Mouse (Mus musculus): Measurements from ENCODE around the gene Tnfrsf13b. TPM values are rescaled to one million over a fixed set of nuclear protein-coding genes. Genes with fewer than 3 reads are reported as not detected.
"Not testable (repeated sequence)": the region's sequence is repeated elsewhere in the genome, so short reads cannot be mapped to it uniquely, and the experiment has no call there.

Gene Tnfrsf13b
- polyA plus RNA-seq, 1 experiment from 2014 or later: 1.0 TPM

DNA sequence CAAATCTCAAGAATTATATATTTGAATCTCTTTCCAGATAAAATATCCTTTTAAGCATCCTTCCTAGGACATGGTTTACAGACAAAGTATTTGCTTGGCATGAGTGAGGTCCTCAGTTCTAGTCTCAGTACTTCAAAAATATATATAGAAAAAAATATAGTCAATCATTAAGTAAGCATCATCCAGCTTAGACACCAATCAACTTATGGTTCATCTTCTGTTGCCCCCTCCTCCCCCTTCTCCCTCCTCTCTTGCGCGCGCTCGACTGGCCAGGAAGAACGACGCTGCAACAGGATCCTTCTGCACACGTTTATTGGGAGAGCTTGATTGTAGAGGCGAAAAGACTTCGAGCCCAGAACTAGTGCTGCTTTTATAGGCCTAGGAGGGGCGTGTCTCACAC is 65.6 kb downstream of the Tnfrsf13b start:
- ATAC-seq (replicated peaks; ENCODE audit: low FRiP score); H3K4me2 ChIP-seq (ENCODE audit: low read depth, low read length, severe bottlenecking); H3K27me3 ChIP-seq (ENCODE audit: control insufficient read depth, insufficient read depth, low read length); H3K9me3 ChIP-seq (ENCODE audit: control insufficient read depth, low read length); H3K4me3 ChIP-seq (ENCODE audit: low read depth, low read length); H3K36me3 ChIP-seq (ENCODE audit: control insufficient read depth, insufficient read depth, low read length); H3K4me1 ChIP-seq (replicated peaks; ENCODE audit: control insufficient read depth, insufficient read depth, low read length); DNase-seq (ENCODE audit: low spot score); H3K9ac ChIP-seq (ENCODE audit: low read length); H3K27ac ChIP-seq (ENCODE audit: low read depth, low read length): not testable (repeated sequence)
- WGBS: 91% methylated on average over 7 of the region's 10 CpGs

DNA sequence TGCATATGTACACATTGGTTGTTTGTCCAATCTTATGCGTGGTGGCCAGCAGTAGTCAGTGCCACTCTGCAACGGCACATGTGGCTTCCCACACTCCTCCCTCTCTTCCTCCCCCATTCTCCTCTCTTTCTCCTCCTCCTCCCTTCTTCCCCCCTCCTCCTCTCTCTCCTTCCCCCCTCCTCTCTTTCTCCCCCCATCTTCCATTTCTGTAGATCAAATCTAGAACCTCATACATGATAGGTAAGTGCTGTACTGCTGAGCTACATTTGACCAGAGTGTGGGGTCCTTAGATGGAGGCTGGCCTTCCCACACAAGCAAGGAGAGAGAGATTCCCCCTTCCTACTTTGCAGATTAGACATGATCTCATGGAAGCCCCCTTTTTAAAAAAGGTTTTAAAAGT is 66.2 kb downstream of the Tnfrsf13b start:
- no peaks in the 10 kb centered on the region for H3K9me3 ChIP-seq (ENCODE audit: control insufficient read depth, low read length)
- H3K27me3 ChIP-seq (ENCODE audit: control insufficient read depth, insufficient read depth, low read length): no peaks in the 10 kb centered on the region
- ATAC-seq (replicated peaks; ENCODE audit: low FRiP score): no peak
- H3K4me3 ChIP-seq (ENCODE audit: low read depth, low read length): no peak overlapping the region
- H3K4me2 ChIP-seq (ENCODE audit: low read depth, low read length, severe bottlenecking): no peak overlapping the region
- H3K36me3 ChIP-seq (ENCODE audit: control insufficient read depth, insufficient read depth, low read length): no peaks in the 10 kb centered on the region
- H3K4me1 ChIP-seq (replicated peaks; ENCODE audit: control insufficient read depth, insufficient read depth, low read length): no peaks in the 10 kb centered on the region
- H3K9ac ChIP-seq (ENCODE audit: low read length): no peak overlapping the region
- DNase-seq (ENCODE audit: low spot score): no peak
- H3K27ac ChIP-seq (ENCODE audit: low read depth, low read length): no peak overlapping the region
- WGBS: 100% methylated on average over 2 of the region's 2 CpGs

DNA sequence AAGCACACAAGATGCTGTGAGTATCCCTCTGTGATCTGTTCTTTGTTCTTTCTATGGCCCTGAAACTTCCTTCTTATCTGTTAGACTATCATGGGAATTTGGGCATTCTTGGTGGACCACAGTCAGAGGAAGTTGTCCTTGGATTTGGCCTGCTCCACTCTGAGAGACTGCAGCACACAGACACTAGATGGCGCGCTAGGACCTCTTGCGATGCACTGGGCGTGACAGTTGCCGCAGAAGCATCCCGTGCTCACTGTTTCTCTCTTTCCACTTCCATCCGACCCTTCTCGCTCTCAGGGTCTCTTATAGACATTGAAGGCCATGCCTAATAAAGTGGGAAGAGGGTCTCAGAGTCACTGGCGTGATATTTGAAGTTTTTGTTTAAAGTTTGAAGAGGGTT is 66.8 kb downstream of the Tnfrsf13b start:
- no peak for ATAC-seq (replicated peaks; ENCODE audit: low FRiP score)
- no peak overlapping the region for H3K4me2 ChIP-seq (ENCODE audit: low read depth, low read length, severe bottlenecking)
- no peak overlapping the region for H3K4me3 ChIP-seq (ENCODE audit: low read depth, low read length)
- no peaks in the 10 kb centered on the region for H3K36me3 ChIP-seq (ENCODE audit: control insufficient read depth, insufficient read depth, low read length)
- no peak overlapping the region for H3K27ac ChIP-seq (ENCODE audit: low read depth, low read length)
- no peaks in the 10 kb centered on the region for H3K4me1 ChIP-seq (replicated peaks; ENCODE audit: control insufficient read depth, insufficient read depth, low read length)
- 12% methylated on average over 9 of the region's 9 CpGs for WGBS
- H3K9ac ChIP-seq (ENCODE audit: low read length): no peak overlapping the region
- no peaks in the 10 kb centered on the region for H3K9me3 ChIP-seq (ENCODE audit: control insufficient read depth, low read length)
- H3K27me3 ChIP-seq (ENCODE audit: control insufficient read depth, insufficient read depth, low read length): no peaks in the 10 kb centered on the region
- DNase-seq (ENCODE audit: low spot score): peak; percentile 86

DNA sequence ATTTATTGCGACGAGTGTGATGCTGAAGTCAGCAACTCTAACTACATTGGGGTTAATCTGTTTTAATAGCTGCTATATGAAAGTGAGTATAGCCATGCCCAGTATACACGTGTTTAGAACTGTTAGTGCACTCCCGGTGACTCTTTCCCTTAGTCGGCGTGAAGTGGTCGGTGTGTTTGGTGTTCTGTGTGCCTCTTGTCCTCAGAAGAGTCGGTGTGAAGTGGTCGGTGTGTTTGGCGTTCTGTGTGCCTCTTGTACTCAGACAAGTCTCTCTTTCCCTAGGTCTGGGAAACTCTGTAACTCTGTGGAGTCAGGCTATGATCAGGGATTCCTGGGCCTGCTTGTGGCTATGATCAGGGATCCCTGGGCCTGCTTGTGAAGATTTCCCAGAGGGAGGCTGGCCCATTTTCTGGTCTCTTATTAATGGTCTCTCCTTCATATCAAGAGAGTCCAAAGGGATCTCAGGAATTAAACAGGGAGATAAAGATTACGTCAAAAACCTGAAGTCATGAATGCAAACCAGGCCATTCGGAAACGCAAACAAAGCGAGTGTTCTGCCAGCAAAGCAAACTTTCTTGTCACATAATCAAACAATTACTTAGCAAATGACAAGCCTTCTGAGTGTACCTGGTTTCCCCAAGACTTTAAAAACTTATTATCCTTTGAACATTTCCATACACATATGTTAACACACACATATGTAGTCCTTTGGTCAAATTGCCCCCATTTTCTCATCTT is 70.2 kb downstream of the Tnfrsf13b start:
- Histone ChIP-seq H3K27me3 (ENCODE audit: control insufficient read depth, insufficient read depth, low read length) (no peaks in the 10 kb centered on the region), H3K9me3 (ENCODE audit: control insufficient read depth, low read length) (no peaks in the 10 kb centered on the region), H3K9ac (ENCODE audit: low read length) (no peak overlapping the region), H3K4me3 (ENCODE audit: low read depth, low read length) (no peak overlapping the region), H3K27ac (ENCODE audit: low read depth, low read length) (no peak overlapping the region), H3K36me3 (ENCODE audit: control insufficient read depth, insufficient read depth, low read length) (no peaks in the 10 kb centered on the region), H3K4me1 (replicated peaks; ENCODE audit: control insufficient read depth, insufficient read depth, low read length) (no peaks in the 10 kb centered on the region), H3K4me2 (ENCODE audit: low read depth, low read length, severe bottlenecking) (no peak overlapping the region)
- ATAC-seq (replicated peaks; ENCODE audit: low FRiP score): no peak
- WGBS: 84% methylated on average over 14 of the region's 14 CpGs
- no peak for DNase-seq (ENCODE audit: low spot score)

DNA sequence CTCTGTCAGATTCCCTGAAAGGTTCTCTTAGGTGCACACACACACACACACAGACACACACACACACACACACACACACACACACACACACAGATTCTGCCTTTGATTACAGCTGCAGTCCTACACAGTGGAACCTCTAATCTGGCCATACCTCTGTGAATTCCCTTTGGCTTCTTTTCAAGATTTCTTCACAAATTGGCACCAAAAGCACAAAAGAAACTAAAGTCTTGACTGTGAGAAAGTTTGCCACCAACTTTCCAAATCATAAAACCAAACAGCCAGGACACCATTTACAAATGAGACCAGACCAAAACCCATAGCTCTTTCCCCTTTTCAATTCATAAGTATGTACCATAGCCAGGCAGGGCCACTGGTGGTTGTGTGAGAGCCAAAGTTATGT is 71.4 kb downstream of the Tnfrsf13b start:
- no peaks in the 10 kb centered on the region for H3K4me1 ChIP-seq (replicated peaks; ENCODE audit: control insufficient read depth, insufficient read depth, low read length)
- H3K4me3 ChIP-seq (ENCODE audit: low read depth, low read length): no peak overlapping the region
- no peak overlapping the region for H3K27ac ChIP-seq (ENCODE audit: low read depth, low read length)
- H3K27me3 ChIP-seq (ENCODE audit: control insufficient read depth, insufficient read depth, low read length): no peaks in the 10 kb centered on the region
- H3K9me3 ChIP-seq (ENCODE audit: control insufficient read depth, low read length): no peaks in the 10 kb centered on the region
- no peak overlapping the region for H3K4me2 ChIP-seq (ENCODE audit: low read depth, low read length, severe bottlenecking)
- H3K9ac ChIP-seq (ENCODE audit: low read length): no peak overlapping the region
- no peak for DNase-seq (ENCODE audit: low spot score)
- no peaks in the 10 kb centered on the region for H3K36me3 ChIP-seq (ENCODE audit: control insufficient read depth, insufficient read depth, low read length)
- ATAC-seq (replicated peaks; ENCODE audit: low FRiP score): no peak

Other genes starting within 250 kb of the Tnfrsf13b start
- 59.8 and 70.9 TPM in 2 replicates for gene Tmem11, start 247.5 kb upstream of the Tnfrsf13b start, polyA plus RNA-seq (2014; fragmentation: Nextera tagmentation; extraction: Ambion mirVana)
- 25.7 and 26.1 TPM in 2 replicates for gene Natd1, start 212.0 kb upstream of the Tnfrsf13b start, polyA plus RNA-seq (2014; fragmentation: Nextera tagmentation; extraction: Ambion mirVana)
- 47.3 and 51.0 TPM in 2 replicates for gene Map2k3, start 194.7 kb upstream of the Tnfrsf13b start, polyA plus RNA-seq (2014; fragmentation: Nextera tagmentation; extraction: Ambion mirVana)
- 0.16 TPM in 1 of 2 replicates, not detected in the other for gene Kcnj12, start 104.2 kb upstream of the Tnfrsf13b start, polyA plus RNA-seq (2014; fragmentation: Nextera tagmentation; extraction: Ambion mirVana)
- gene Usp22, start 48.3 kb downstream of the Tnfrsf13b start, polyA plus RNA-seq (2014; fragmentation: Nextera tagmentation; extraction: Ambion mirVana): 259 and 277 TPM in 2 replicates
- gene Aldh3a1, start 80.8 kb downstream of the Tnfrsf13b start, polyA plus RNA-seq (2014; fragmentation: Nextera tagmentation; extraction: Ambion mirVana): not detected in 2 replicates
- gene Aldh3a2, start 140.7 kb downstream of the Tnfrsf13b start, polyA plus RNA-seq (2014; fragmentation: Nextera tagmentation; extraction: Ambion mirVana): 20.9 and 21.8 TPM in 2 replicates
- not detected in 2 replicates for gene Slc47a2, start 216.1 kb downstream of the Tnfrsf13b start, polyA plus RNA-seq (2014; fragmentation: Nextera tagmentation; extraction: Ambion mirVana)

Measured in forebrain, embryonic 11.5 days (tissue).